ENCODE assay signal across 18 mouse cellular contexts in genomic region chr7:6791286-6792065, GRCm38 (mm10).
A peak's percentile ranks its signal among the peaks of the same experiment; 100 is the strongest.
DNase-seq lines count a peak whose midpoint lies in the region; ATAC-seq and TF ChIP-seq lines count a peak whose summit lies in the region.
"Had no signal": no experiment of that assay in that cellular context is flagged by ENCODE, and none has a peak within 500 bp of the region (broad histone marks: within the 10 kb centered on the region; RNA-seq: fewer than 3 reads in every experiment).

No protein-coding gene starts in this region.

- no peak for TF ChIP-seq EP300 in stomach, postnatal 0 days (optimal IDR thresholded peaks at IDR 0.05)

- no peaks in the 10 kb centered on the region for H3K36me3 ChIP-seq in lung, embryonic 16.5 days (ENCODE audit: control insufficient read depth, insufficient read depth, low read length)
- no peaks in the 10 kb centered on the region for H3K36me3 ChIP-seq in embryonic facial prominence, embryonic 15.5 days
- no peaks in the 10 kb centered on the region for H3K36me3 ChIP-seq in limb, embryonic 13.5 days
- no peaks in the 10 kb centered on the region for H3K36me3 ChIP-seq in stomach, postnatal 0 days (ENCODE audit: control insufficient read depth, insufficient read depth, low read length)
- H3K36me3 ChIP-seq: heart, embryonic 12.5 days; liver, embryonic 12.5 days; neural tube, embryonic 13.5 days had no signal

- WGBS in lung, embryonic 16.5 days: 47% methylated on average over 9 of the region's 9 CpGs
- 69% methylated on average over 9 of the region's 9 CpGs for WGBS in lung, adult 2 months
- WGBS in embryonic facial prominence, embryonic 15.5 days: 53% methylated on average over 9 of the region's 9 CpGs
- 54% methylated on average over 9 of the region's 9 CpGs for WGBS in limb, embryonic 13.5 days
- 58% methylated on average over 9 of the region's 9 CpGs for WGBS in stomach, postnatal 0 days

- no peak overlapping the region for H3K27ac ChIP-seq in lung, embryonic 16.5 days (ENCODE audit: low read length)
- H3K27ac ChIP-seq in embryonic facial prominence, embryonic 15.5 days (replicated peaks): peak overlapping the region; percentile 65
- peak overlapping the region; percentile 64 for H3K27ac ChIP-seq in limb, embryonic 13.5 days
- no peak overlapping the region for H3K27ac ChIP-seq in stomach, postnatal 0 days (replicated peaks)
- H3K27ac ChIP-seq: hindbrain, embryonic 13.5 days; liver, embryonic 12.5 days; neural tube, embryonic 13.5 days had no signal

- no peak for TF ChIP-seq POLR2A in lung, adult 2 months (IDR thresholded peaks at IDR 0.05; ENCODE audit: borderline replicate concordance, extremely low read depth, low read depth, low read length)

- H3K4me3 ChIP-seq in lung, embryonic 16.5 days (ENCODE audit: low read length): no peak overlapping the region
- H3K4me3 ChIP-seq in lung, adult 2 months (replicated peaks; ENCODE audit: extremely low read depth, low read depth, low read length): no peak overlapping the region
- H3K4me3 ChIP-seq in embryonic facial prominence, embryonic 15.5 days (replicated peaks): no peak overlapping the region
- H3K4me3 ChIP-seq in limb, embryonic 13.5 days: no peak overlapping the region
- no peak overlapping the region for H3K4me3 ChIP-seq in stomach, postnatal 0 days (ENCODE audit: low read depth, low read length)
- H3K4me3 ChIP-seq: heart, embryonic 12.5 days; hindbrain, embryonic 13.5 days; liver, embryonic 12.5 days; neural tube, embryonic 13.5 days had no signal

- no peak overlapping the region for H3K9ac ChIP-seq in lung, embryonic 16.5 days (ENCODE audit: low read length)
- H3K9ac ChIP-seq in embryonic facial prominence, embryonic 15.5 days: no peak overlapping the region
- no peak overlapping the region for H3K9ac ChIP-seq in limb, embryonic 13.5 days
- no peak overlapping the region for H3K9ac ChIP-seq in stomach, postnatal 0 days (ENCODE audit: low read length)
- H3K9ac ChIP-seq: heart, embryonic 12.5 days; hindbrain, embryonic 13.5 days; liver, embryonic 12.5 days; neural tube, embryonic 13.5 days had no signal

- no peak overlapping the region for H3K4me2 ChIP-seq in lung, embryonic 16.5 days (ENCODE audit: low read depth, low read length)
- H3K4me2 ChIP-seq in embryonic facial prominence, embryonic 15.5 days (replicated peaks): no peak overlapping the region
- no peak overlapping the region for H3K4me2 ChIP-seq in limb, embryonic 13.5 days (replicated peaks)
- H3K4me2 ChIP-seq in stomach, postnatal 0 days (replicated peaks; ENCODE audit: low read depth): no peak overlapping the region
- H3K4me2 ChIP-seq: heart, embryonic 12.5 days; hindbrain, embryonic 13.5 days; liver, embryonic 12.5 days; neural tube, embryonic 13.5 days had no signal

- 0 out of 2 replicates have a peak, but pooled peaks cover 2% of the 10 kb centered on the region for H3K4me1 ChIP-seq in lung, embryonic 16.5 days (replicated peaks; ENCODE audit: control insufficient read depth, insufficient read depth, low read length)
- H3K4me1 ChIP-seq in lung, adult 2 months (ENCODE audit: control insufficient read depth, insufficient read depth, low read length): no peaks in the 10 kb centered on the region
- peaks cover 3% of the 10 kb centered on the region; the same call in 1 of the 2 replicates for H3K4me1 ChIP-seq in embryonic facial prominence, embryonic 15.5 days
- 0 out of 2 replicates have a peak, but pooled peaks cover 6% of the 10 kb centered on the region for H3K4me1 ChIP-seq in limb, embryonic 13.5 days
- no peaks in the 10 kb centered on the region for H3K4me1 ChIP-seq in stomach, postnatal 0 days (replicated peaks; ENCODE audit: control insufficient read depth, insufficient read depth)
- H3K4me1 ChIP-seq: heart, embryonic 12.5 days; hindbrain, embryonic 13.5 days; liver, embryonic 12.5 days; neural tube, embryonic 13.5 days had no signal

- no peaks in the 10 kb centered on the region for H3K27me3 ChIP-seq in lung, embryonic 16.5 days (ENCODE audit: control insufficient read depth, insufficient read depth, low read depth, low read length)
- no peaks in the 10 kb centered on the region for H3K27me3 ChIP-seq in embryonic facial prominence, embryonic 15.5 days
- H3K27me3 ChIP-seq in limb, embryonic 13.5 days: no peaks in the 10 kb centered on the region
- H3K27me3 ChIP-seq in stomach, postnatal 0 days (ENCODE audit: control insufficient read depth, insufficient read depth, low read length): no peaks in the 10 kb centered on the region
- H3K27me3 ChIP-seq: heart, embryonic 12.5 days; hindbrain, embryonic 13.5 days; liver, embryonic 12.5 days; neural tube, embryonic 13.5 days had no signal

- H3K9me3 ChIP-seq in lung, embryonic 16.5 days (ENCODE audit: control insufficient read depth, low read length): no peaks in the 10 kb centered on the region
- no peaks in the 10 kb centered on the region for H3K9me3 ChIP-seq in embryonic facial prominence, embryonic 15.5 days (replicated peaks)
- no peaks in the 10 kb centered on the region; the same call in 1 of the 2 replicates for H3K9me3 ChIP-seq in limb, embryonic 13.5 days
- no peaks in the 10 kb centered on the region for H3K9me3 ChIP-seq in stomach, postnatal 0 days (ENCODE audit: control insufficient read depth, low read length)
- H3K9me3 ChIP-seq: heart, embryonic 12.5 days; hindbrain, embryonic 13.5 days; liver, embryonic 12.5 days; neural tube, embryonic 13.5 days had no signal

- peak; percentile 75 for ATAC-seq in lung, embryonic 16.5 days (ENCODE audit: low read depth)
- ATAC-seq in embryonic facial prominence, embryonic 15.5 days (ENCODE audit: insufficient number of reproducible peaks, low FRiP score, low TSS enrichment, low read depth): peak; percentile 30; the same call in 1 of the 2 replicates
- ATAC-seq in limb, embryonic 13.5 days (ENCODE audit: low FRiP score, low read depth): peak; percentile 79
- ATAC-seq in stomach, postnatal 0 days (ENCODE audit: low FRiP score, low TSS enrichment): peak; percentile 57; the same call in 1 of the 2 replicates
- ATAC-seq in monocyte, adult 5-6 weeks (replicated peaks; ENCODE audit: insufficient number of reproducible peaks, low FRiP score, low TSS enrichment, poor library complexity, severe bottlenecking): no peak
- ATAC-seq in megakaryocyte-erythroid progenitor cell, adult 5-6 weeks (replicated peaks; ENCODE audit: low FRiP score, low TSS enrichment, poor library complexity, severe bottlenecking): no peak
- ATAC-seq: liver, embryonic 12.5 days had no signal

- no peak for TF ChIP-seq CTCF in lung, adult 2 months (IDR thresholded peaks at IDR 0.05; ENCODE audit: insufficient read depth, low read length)
- no peak for TF ChIP-seq CTCF in stomach, postnatal 0 days (IDR thresholded peaks at IDR 0.05; ENCODE audit: low read depth)

- DNase-seq in lung, adult 2 months: no peak
- no peak for DNase-seq in stomach, postnatal 0 days (ENCODE audit: low spot score)
- DNase-seq: adrenal gland, postnatal 36 days; B cell, adult 2 months; cerebellum, adult 18-20 months; cerebellum, postnatal 36 days; kidney, adult 11 months; lung, postnatal 14 days; spleen, adult 18-20 months had no signal

Comparison
In these comparisons a context has a peak if more than half of its experiments do, and no peak if none do; other contexts are left out.
1. ATAC-seq: peak in lung, embryonic 16.5 days (single experiment), embryonic facial prominence, embryonic 15.5 days (single experiment), limb, embryonic 13.5 days (single experiment) and stomach, postnatal 0 days (single experiment); none in monocyte, adult 5-6 weeks (single experiment) and megakaryocyte-erythroid progenitor cell, adult 5-6 weeks (single experiment).
2. H3K27ac ChIP-seq: peak in embryonic facial prominence, embryonic 15.5 days (single experiment) and limb, embryonic 13.5 days (single experiment); none in lung, embryonic 16.5 days (single experiment) and stomach, postnatal 0 days (single experiment).